Mouse (Mus musculus) megakaryocyte, embryonic 14.5 days (primary cell): ENCODE data around the gene Jakmip3. TPM values are rescaled to one million over a fixed set of nuclear protein-coding genes. Genes with fewer than 3 reads are reported as not detected.

Experiments used
- H3K27me3 ChIP-seq: replicated peaks from 2 replicates; pipeline ENCODE3; 2012; ENCODE audit warnings: inconsistent platforms
- H3K36me3 ChIP-seq: replicated peaks from 2 replicates; pipeline ENCODE3; 2012; ENCODE audit warnings: low read length, inconsistent platforms, mixed read lengths
- H3K4me1 ChIP-seq: 2 replicates; pipeline ENCODE4 v1.6.1; 2012; ENCODE audit warnings: inconsistent platforms
- H3K4me3 ChIP-seq: replicated peaks from 2 replicates; pipeline ENCODE3; 2012; ENCODE audit warnings: moderate library complexity, mild to moderate bottlenecking, inconsistent platforms
- H3K9me3 ChIP-seq: 2 replicates; pipeline ENCODE4 v1.6.1; 2012; ENCODE audit warnings: inconsistent platforms
- FLI1 ChIP-seq: IDR thresholded peaks from 2 replicates; pipeline ENCODE4 v1.6.1; 2012; ENCODE audit warnings: low read length, inconsistent platforms, mixed read lengths
- GATA1 ChIP-seq: IDR thresholded peaks from 3 replicates; pipeline ENCODE4 v1.6.1; 2012; ENCODE audit warnings: mixed read lengths, low read length, inconsistent platforms, borderline replicate concordance
- polyA plus RNA-seq: library from polyadenylated mRNA; stranded (reverse); fragments of >175 nt; gene quantifications from 2 replicates; pipeline ENCODE4 v1.2.3, GENCODE M21; 2012; ENCODE audit warnings: low replicate concordance; ENCODE audit not compliant: insufficient read depth

The Jakmip3 gene
- not detected in 2 replicates for polyA plus RNA-seq

GRCm38 (mm10) chr7:138940612-138941461 lies at the start of gene Jakmip3:
Gene Jakmip3, plus strand, starts transcription at chr7:138940730.
- H3K4me3 ChIP-seq, result peak within 1 kb of the TSS; percentile 72
- H3K9me3 ChIP-seq, result peaks cover 9% of the 10 kb centered on the region
- H3K36me3 ChIP-seq, result no peaks in the 10 kb centered on the region
- TF ChIP-seq FLI1 (no peak), GATA1 (no peak)
- H3K27me3 ChIP-seq, result peaks cover 87% of the 10 kb centered on the region
- peaks cover 13% of the 10 kb centered on the region for H3K4me1 ChIP-seq

- Histone ChIP-seq H3K27me3 (no peaks in the 10 kb centered on the region), H3K4me3 (no peak overlapping the region), H3K36me3 (peaks cover 98% of the 10 kb centered on the region), H3K9me3 (no peaks in the 10 kb centered on the region), H3K4me1 (peaks cover 12% of the 10 kb centered on the region)
- no peak for TF ChIP-seq FLI1
- no peak for TF ChIP-seq GATA1
These were observed 42.4 kb upstream of the Jakmip3 start for GRCm38 (mm10) chr7:138898122-138898521.

- Histone ChIP-seq H3K4me3 (no peak overlapping the region), H3K27me3 (no peaks in the 10 kb centered on the region), H3K36me3 (peaks cover 96% of the 10 kb centered on the region), H3K9me3 (no peaks in the 10 kb centered on the region), H3K4me1 (peaks cover 14% of the 10 kb centered on the region)
- TF ChIP-seq GATA1, result no peak
- TF ChIP-seq FLI1, result no peak
These were observed 41.8 kb upstream of the Jakmip3 start for GRCm38 (mm10) chr7:138898743-138899142.

GRCm38 (mm10) chr7:138903886-138904435 lies 36.6 kb upstream of the Jakmip3 start:
- H3K36me3 ChIP-seq, result peaks cover 73% of the 10 kb centered on the region
- TF ChIP-seq FLI1, result no peak
- no peak for TF ChIP-seq GATA1
- peak overlapping the region; percentile 53 for H3K4me3 ChIP-seq
- H3K4me1 ChIP-seq, result peaks cover 59% of the 10 kb centered on the region
- H3K27me3 ChIP-seq, result no peaks in the 10 kb centered on the region
- H3K9me3 ChIP-seq, result no peaks in the 10 kb centered on the region

GRCm38 (mm10) chr7:138906441-138906840 lies 34.1 kb upstream of the Jakmip3 start:
- Histone ChIP-seq H3K4me3 (peak overlapping the region; percentile 100), H3K27me3 (no peaks in the 10 kb centered on the region), H3K36me3 (peaks cover 50% of the 10 kb centered on the region), H3K4me1 (peaks cover 69% of the 10 kb centered on the region), H3K9me3 (no peaks in the 10 kb centered on the region)
- TF ChIP-seq GATA1, result no peak
- no peak for TF ChIP-seq FLI1

- Histone ChIP-seq H3K36me3 (peaks cover 44% of the 10 kb centered on the region), H3K9me3 (no peaks in the 10 kb centered on the region), H3K4me1 (peaks cover 71% of the 10 kb centered on the region), H3K27me3 (no peaks in the 10 kb centered on the region), H3K4me3 (peak overlapping the region; percentile 100)
- TF ChIP-seq FLI1 (no peak), GATA1 (no peak)
These were observed 33.5 kb upstream of the Jakmip3 start for GRCm38 (mm10) chr7:138907043-138907442.

- TF ChIP-seq GATA1 (no peak), FLI1 (no peak)
- H3K4me1 ChIP-seq, result peaks cover 66% of the 10 kb centered on the region
- H3K27me3 ChIP-seq, result no peaks in the 10 kb centered on the region
- no peaks in the 10 kb centered on the region for H3K9me3 ChIP-seq
- H3K36me3 ChIP-seq, result peaks cover 35% of the 10 kb centered on the region
- H3K4me3 ChIP-seq, result peak overlapping the region; percentile 100
These were observed 32.6 kb upstream of the Jakmip3 start for GRCm38 (mm10) chr7:138907976-138908375.

- peaks cover 62% of the 10 kb centered on the region for H3K4me1 ChIP-seq
- no peaks in the 10 kb centered on the region for H3K27me3 ChIP-seq
- no peaks in the 10 kb centered on the region for H3K9me3 ChIP-seq
- peaks cover 29% of the 10 kb centered on the region for H3K36me3 ChIP-seq
- H3K4me3 ChIP-seq, result peak overlapping the region; percentile 100
- TF ChIP-seq FLI1, result no peak
- TF ChIP-seq GATA1, result no peak
These were observed 31.7 kb upstream of the Jakmip3 start for GRCm38 (mm10) chr7:138908768-138909276.

- no peak for TF ChIP-seq FLI1
- TF ChIP-seq GATA1, result no peak
- Histone ChIP-seq H3K4me3 (peak within 1 kb of the TSS; percentile 100), H3K9me3 (no peaks in the 10 kb centered on the region), H3K4me1 (peaks cover 64% of the 10 kb centered on the region), H3K36me3 (peaks cover 26% of the 10 kb centered on the region), H3K27me3 (no peaks in the 10 kb centered on the region)
These were observed 31.0 kb upstream of the Jakmip3 start, which contains the start of gene Bnip3 for GRCm38 (mm10) chr7:138909277-138910192. Gene Bnip3, minus strand, starts transcription at chr7:138909519.
